Mouse (Mus musculus): Measurements from ENCODE around the gene Mepce.
"Not testable (repeated sequence)": the region's sequence is repeated elsewhere in the genome, so short reads cannot be mapped to it uniquely, and the experiment has no call there.

Gene Mepce

DNA sequence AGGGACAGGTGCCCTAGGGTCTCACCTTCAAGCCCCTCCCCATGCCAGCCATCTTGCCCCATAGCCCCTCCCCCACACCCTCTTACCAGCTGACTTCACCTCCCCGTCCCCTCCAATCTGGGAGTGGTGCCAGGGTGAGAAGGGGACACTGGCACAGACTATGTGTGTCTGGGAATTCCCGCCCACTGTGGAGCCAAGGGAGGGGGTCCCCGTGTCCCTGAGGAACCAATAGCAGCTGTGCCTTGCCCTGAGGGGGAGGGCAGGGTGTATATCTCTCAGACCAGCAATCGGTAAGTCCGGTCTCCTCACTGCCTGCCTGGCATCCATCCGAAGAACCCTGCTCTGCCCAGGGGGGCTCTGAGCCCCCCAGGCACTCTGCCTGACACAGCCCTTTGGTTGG lies 29.6 kb downstream of the Mepce start:
- DNase-seq (ENCODE audit: low spot score): no peak

GRCm38 (mm10) chr5:137756882-137757661 lies 30.4 kb downstream of the Mepce start:
- DNase-seq (ENCODE audit: low spot score): peak; percentile 95

DNA sequence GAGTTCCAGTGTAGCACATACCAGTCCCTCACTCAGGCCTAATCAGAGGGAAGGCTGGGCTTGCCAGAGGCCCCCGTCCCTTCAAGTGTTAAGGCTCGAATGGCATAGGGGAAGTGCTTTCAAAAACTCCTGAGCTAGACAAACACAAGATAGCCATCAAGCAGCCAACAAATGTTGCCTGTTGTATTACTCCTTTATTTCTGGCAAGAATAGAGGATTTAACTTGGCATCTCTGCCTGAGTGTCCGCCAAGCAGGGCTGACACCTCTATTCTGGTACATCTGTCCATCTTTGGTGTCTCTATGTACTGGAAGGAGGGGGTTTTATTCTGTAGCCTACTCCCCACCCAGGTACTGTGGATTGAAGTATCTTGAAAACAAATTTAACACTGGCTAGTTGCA lies 31.3 kb downstream of the Mepce start:
- no peak for DNase-seq (ENCODE audit: low spot score)

GRCm38 (mm10) chr5:137755425-137755824 lies 32.0 kb downstream of the Mepce start:
- no peak for DNase-seq (ENCODE audit: low spot score)

- DNase-seq (ENCODE audit: low spot score): no peak
Measured at GRCm38 (mm10) chr5:137753111-137753832, 34.2 kb downstream of the Mepce start.

DNA sequence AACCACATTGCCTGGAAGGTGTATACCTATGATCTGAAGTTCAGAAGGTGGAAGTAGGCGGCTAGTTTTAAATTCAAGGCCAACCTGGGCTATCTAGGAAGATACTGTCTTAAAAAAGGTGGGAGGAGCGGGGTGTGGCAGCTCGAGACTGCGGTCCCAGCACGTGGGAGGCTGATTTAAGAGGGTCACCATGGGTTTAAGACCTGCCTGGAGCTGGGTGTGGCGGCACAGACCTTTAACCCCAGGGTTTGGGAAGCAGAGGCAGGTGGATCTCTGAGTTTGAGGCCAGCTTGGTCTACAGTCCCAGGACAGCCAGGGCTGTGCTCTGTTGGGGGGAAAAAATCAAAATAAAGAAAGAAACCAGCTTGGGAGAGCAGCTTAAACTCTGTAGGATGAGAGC lies 35.5 kb downstream of the Mepce start:
- DNase-seq (ENCODE audit: low spot score): no peak

- DNase-seq (ENCODE audit: low spot score): no peak
Measured at GRCm38 (mm10) chr5:137751221-137751887, 36.1 kb downstream of the Mepce start.

DNA sequence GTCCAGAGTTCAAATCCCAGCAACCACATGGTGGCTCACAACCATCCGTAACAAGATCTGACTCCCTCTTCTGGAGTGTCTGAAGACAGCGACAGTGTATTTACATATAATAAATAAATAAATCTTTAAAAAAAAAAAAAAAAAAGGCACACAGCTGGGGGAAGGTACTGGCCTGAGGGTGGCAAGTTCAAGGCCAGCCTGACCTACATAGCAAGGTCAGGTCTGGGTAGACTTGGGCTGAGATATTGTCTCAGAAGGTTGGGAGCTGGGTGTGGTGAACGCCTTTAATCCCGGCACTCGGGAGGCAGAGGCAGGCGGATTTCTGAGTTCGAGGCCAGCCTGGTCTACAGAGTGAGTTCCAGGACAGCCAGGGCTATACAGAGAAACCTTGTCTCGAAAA lies 37.2 kb downstream of the Mepce start:
- not testable (repeated sequence) for DNase-seq (ENCODE audit: low spot score)

DNA sequence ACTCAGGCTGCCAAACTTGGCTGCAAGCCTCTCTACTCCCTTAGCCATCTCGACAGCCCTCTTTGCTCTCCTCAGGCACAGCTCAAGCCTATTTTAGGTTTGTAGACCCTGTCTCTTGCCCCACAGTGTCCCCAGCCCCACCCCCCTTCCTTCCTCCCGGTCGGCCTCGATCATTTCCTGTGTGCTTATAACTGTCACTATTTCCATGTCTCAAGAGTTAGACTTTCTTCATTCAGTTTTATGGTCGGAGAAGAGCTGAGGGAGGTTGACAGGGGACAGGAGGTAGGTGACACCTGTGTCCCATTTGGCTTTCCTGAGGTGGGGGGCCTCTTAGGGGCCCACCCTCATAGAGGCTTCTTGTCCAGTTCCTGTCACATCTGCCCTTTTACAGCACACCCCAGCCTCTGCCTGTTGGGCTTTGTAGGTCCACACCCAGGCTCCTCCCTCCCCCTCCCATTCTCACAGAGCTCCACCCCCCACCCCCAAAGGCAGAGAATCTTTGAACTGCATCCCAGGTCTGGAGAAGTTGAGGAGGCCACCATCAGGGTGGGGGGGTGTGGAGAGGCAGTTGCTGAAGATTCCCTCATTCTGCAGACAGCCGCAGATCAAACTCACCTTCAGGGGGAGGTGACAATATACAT lies 38.1 kb downstream of the Mepce start:
- no peak for DNase-seq (ENCODE audit: low spot score)

GRCm38 (mm10) chr5:137748130-137748770 lies 39.2 kb downstream of the Mepce start:
- DNase-seq (ENCODE audit: low spot score): no peak

DNA sequence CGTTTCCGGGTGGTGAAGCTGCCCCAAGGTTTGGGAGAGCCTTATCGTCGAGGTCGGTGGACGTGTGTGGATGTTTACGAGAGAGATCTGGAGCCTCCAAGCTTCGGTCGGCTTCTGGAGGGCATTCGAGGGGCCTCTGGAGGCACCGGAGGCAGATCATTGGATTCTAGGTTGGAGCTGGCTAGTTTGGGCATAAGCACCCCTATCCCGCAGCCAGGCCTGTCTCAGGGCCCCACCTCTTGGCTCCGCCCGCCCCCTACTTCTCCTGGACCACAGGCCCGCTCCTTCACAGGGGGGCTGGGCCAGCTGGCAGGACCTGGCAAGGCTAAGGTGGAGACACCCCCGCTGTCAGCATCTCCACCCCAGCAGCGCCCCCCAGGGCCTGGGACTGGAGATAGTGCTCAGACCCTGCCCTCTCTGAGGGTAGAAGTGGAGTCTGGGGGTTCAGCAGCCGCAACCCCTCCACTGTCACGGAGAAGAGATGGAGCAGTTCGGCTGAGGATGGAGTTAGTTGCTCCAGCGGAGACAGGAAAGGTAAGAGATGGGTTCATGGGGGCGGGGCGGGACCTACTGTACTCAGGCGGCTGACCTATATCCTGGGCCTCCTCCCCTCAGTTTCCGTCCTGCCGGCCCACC lies 40.0 kb downstream of the Mepce start:
- DNase-seq (ENCODE audit: low spot score): no peak

DNA sequence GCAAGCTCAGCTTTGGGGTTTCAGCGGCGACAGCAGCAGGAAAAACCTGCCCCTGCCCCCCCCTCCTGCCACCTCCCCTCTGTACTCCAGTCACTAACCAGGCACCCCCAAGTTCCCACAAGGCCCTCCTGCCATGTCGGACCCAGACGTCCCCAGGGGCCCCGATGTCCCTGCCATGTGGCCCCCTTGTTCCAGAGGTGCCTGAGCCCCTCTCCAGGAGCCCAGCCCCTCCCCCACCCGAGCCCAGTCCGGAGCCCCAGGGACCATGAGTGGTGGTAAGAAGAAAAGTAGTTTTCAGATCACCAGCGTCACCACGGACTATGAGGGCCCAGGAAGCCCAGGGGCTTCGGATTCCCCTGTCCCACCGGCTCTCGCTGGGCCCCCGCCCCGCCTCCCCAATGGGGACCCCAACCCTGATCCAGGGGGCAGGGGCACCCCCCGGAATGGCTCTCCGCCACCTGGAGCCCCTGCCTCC lies 40.6 kb downstream of the Mepce start:
- DNase-seq (ENCODE audit: low spot score): no peak

DNA sequence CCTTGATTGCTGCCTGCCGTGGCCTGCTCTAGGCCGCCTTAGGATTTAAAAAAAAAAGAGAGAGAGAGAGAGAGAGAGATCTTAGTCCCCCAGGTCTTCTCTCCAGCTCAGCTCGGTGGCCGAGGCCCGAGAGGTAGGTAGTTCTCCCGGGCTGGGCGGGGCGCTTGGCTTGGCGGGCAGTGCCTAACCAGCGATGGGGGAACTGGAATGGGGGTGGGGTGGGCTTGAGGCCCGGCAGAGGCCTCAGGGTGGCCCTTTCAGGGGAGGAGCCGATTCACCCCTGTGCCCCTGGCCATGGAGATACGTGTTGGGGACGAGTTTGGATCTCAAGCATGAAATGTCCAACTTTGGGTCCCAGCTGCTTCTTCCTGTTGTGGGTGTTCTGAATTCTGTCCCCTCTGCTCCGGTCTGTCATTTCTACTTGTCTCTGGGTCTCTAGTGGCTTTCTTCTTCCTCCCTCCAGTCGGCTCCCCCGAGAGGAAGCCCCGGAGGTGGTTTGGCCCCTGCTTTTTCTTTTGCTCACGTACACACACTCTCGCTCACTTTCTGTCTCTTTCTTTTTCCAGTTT lies 41.1 kb downstream of the Mepce start:
- DNase-seq (ENCODE audit: low spot score): no peak

GRCm38 (mm10) chr5:137745214-137746171 lies 42.0 kb downstream of the Mepce start, which contains the start of gene Tsc22d4:
Tsc22d4 (plus strand) TSS chr5:137745730.
- DNase-seq (ENCODE audit: low spot score): no peak

DNA sequence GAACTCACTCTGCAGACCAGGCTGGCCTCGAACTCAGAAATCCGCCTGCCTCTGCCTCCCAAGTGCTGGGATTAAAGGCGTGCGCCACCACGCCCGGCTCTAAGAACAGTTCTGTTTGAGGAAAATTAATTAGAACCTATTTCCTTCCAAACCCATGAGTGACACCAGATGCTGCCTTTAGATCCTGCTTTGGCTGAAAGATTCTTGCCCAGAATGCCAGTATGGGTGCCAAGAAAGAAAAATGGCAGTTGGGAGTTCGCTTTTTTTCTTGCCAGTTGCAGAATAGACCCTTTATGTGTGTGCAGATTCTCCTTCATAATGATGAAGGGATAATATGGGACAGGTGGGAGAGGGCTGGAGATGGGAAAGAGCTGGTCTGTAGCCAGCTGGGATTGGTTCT lies 43.3 kb downstream of the Mepce start:
- DNase-seq (ENCODE audit: low spot score): no peak

DNA sequence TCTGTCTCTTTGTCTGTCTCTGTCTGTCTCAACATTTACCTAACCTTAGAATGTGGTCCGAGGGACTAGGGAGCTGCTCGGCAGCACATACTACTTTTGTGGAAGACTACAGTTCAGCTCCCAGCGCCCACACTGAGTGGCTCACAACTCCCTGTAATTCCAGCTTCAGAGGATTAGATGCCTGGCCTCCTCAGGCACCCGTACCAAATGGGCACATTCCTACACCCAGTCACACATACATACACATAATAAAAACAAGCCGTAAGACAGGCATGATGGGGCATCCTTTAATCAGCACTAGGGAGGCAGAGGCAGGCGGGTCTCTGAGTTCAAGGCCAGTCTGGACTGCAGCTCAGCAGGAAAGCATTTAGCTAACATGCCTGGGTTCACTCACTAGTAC lies 44.6 kb downstream of the Mepce start:
- DNase-seq (ENCODE audit: low spot score): no peak

DNA sequence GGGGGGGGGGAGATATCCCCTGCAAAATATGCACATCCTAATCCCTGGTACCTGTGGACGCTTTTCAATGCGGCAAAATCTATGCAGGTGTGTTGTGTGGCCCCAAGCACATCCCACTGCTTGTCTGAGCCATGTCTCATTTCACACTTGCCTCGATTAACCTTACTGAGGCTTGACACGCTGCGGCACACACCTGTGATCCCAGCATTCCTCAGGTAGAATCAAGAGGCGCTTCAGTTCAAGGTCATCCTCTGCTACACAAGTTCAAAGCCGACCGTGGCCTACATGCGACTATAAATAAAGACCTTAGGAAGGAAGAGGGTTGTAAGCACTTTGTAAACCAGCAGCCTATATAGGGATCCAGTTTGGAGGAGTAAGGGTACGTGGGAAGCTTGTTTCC lies 45.4 kb downstream of the Mepce start:
- no peak for DNase-seq (ENCODE audit: low spot score)

DNA sequence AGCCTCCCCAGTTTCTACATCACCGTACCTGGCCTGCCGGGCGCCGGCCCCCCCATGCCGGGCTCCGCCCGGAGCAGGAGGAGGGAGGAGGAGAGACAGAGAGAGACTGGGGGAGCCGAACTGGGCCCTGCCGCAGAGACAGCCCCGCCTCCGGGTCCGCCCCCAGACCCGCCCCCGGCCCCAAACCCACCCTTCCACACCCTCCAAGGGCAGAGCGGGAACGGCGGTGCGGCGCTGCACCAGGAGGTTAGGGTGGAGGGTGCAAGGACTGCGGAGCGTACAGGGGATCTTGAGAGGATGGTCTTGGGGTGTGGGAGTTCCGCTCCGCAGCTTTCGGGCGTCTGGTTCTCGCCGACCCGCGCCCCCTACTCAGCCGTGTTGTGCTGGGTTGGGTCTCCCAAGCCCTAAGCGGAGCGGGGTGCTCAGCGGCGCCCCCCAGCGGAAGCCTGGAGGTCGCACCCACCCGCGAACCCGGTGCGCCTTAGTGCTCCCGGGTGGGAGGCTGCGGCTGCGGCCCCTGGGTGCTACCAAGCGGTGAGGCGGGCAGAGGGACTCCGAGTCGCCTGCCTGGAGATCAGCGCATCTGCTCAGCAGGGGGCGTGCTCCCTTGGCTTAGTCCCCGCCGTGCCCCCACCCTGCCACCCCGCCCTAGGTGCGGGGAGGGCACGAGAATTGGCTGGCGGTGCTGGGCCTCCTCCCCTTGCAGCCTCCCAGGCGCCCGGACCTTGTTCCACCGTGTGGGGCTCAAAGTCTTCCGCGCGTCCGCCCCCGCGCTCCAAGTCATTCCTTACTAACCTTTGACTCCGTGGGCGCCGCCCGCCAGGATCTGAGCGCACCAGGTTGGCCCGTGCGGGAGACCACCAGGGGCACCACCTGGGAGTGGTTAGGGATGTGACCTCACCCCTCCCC lies 46.2 kb downstream of the Mepce start, which contains the start of gene Nyap1:
Gene Nyap1, minus strand, starts transcription at position 585 of the 909 bp plus-strand sequence.
- DNase-seq (ENCODE audit: low spot score): no peak

GRCm38 (mm10) chr5:137740506-137740905 lies 46.9 kb downstream of the Mepce start:
- no peak for DNase-seq (ENCODE audit: low spot score)
